Mouse (Mus musculus): Measurements from ENCODE around the gene Qrich2. TPM values are rescaled to one million over a fixed set of nuclear protein-coding genes. Genes with fewer than 3 reads are reported as not detected.

Qrich2 gene
- polyA plus RNA-seq, 1 experiment from 2014 or later, result not detected

GRCm38 (mm10) chr11:116439269-116440240 is 26.5 kb downstream of the Qrich2 start:
- no peaks in the 10 kb centered on the region for H3K27me3 ChIP-seq (replicated peaks)
- H3K4me2 ChIP-seq, result no peak overlapping the region
- H3K36me3 ChIP-seq (replicated peaks), result no peaks in the 10 kb centered on the region; the same call in 1 of the 2 replicates
- H3K4me1 ChIP-seq, result peaks cover 28% of the 10 kb centered on the region
- ATAC-seq (replicated peaks), result no peak
- no peak overlapping the region for H3K27ac ChIP-seq
- H3K9ac ChIP-seq, result no peak overlapping the region
- 89% methylated on average over 19 of the region's 19 CpGs for WGBS
- no peaks in the 10 kb centered on the region for H3K9me3 ChIP-seq
- H3K4me3 ChIP-seq, result no peak overlapping the region

DNA sequence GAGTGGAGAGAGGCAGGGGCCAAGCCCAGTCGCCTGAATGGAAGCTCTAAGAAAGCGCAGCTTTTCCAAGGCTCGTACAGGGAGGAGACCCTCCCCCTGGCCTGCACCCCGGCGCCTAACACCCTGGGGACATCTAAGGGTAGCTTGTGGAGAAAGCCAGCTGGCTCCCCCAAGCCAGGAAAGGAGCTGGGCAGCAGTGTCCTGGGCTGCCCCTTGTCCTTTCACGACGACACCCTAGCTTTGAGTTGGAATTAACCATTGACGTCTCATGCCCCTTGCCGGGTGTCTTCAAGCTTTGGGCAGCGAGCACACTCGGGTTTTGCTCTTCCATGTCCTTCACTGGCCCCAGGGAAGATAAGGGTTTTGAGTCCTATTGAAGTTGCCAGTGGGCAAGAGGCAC is 28.5 kb downstream of the Qrich2 start:
- no peak overlapping the region for H3K27ac ChIP-seq
- no peaks in the 10 kb centered on the region; the same call in 1 of the 2 replicates for H3K36me3 ChIP-seq (replicated peaks)
- peaks cover 30% of the 10 kb centered on the region for H3K4me1 ChIP-seq
- no peak overlapping the region for H3K4me2 ChIP-seq
- H3K9ac ChIP-seq, result no peak overlapping the region
- no peak overlapping the region for H3K4me3 ChIP-seq
- WGBS, result 85% methylated on average over 11 of the region's 11 CpGs
- H3K27me3 ChIP-seq (replicated peaks), result no peaks in the 10 kb centered on the region
- H3K9me3 ChIP-seq, result no peaks in the 10 kb centered on the region
- no peak for ATAC-seq (replicated peaks)

GRCm38 (mm10) chr11:116436725-116437331 is 29.2 kb downstream of the Qrich2 start:
- H3K9ac ChIP-seq, result peak overlapping the region; percentile 17; the same call in 1 of the 2 replicates
- H3K4me1 ChIP-seq, result peaks cover 30% of the 10 kb centered on the region
- peak overlapping the region; percentile 70 for H3K4me2 ChIP-seq
- H3K36me3 ChIP-seq (replicated peaks), result no peaks in the 10 kb centered on the region; the same call in 1 of the 2 replicates
- no peak overlapping the region for H3K4me3 ChIP-seq
- H3K9me3 ChIP-seq, result no peaks in the 10 kb centered on the region
- no peaks in the 10 kb centered on the region for H3K27me3 ChIP-seq (replicated peaks)
- H3K27ac ChIP-seq, result no peak overlapping the region
- 64% methylated on average over 4 of the region's 4 CpGs for WGBS
- no peak for ATAC-seq (replicated peaks)

- peaks cover 32% of the 10 kb centered on the region for H3K4me1 ChIP-seq
- peak overlapping the region; percentile 17; the same call in 1 of the 2 replicates for H3K9ac ChIP-seq
- WGBS, result 55% methylated on average over 5 of the region's 5 CpGs
- H3K36me3 ChIP-seq (replicated peaks), result no peaks in the 10 kb centered on the region; the same call in 1 of the 2 replicates
- H3K27me3 ChIP-seq (replicated peaks), result no peaks in the 10 kb centered on the region
- H3K27ac ChIP-seq, result no peak overlapping the region
- peak overlapping the region; percentile 79 for H3K4me3 ChIP-seq
- H3K4me2 ChIP-seq, result peak overlapping the region; percentile 70
- H3K9me3 ChIP-seq, result no peaks in the 10 kb centered on the region
- ATAC-seq (replicated peaks), result no peak
Observed at GRCm38 (mm10) chr11:116435992-116436724, 29.9 kb downstream of the Qrich2 start.

GRCm38 (mm10) chr11:116434967-116435752 is 30.9 kb downstream of the Qrich2 start:
- 51% methylated on average over 12 of the region's 12 CpGs for WGBS
- peak overlapping the region; percentile 91 for H3K27ac ChIP-seq
- H3K9ac ChIP-seq, result peak overlapping the region; percentile 84
- H3K4me3 ChIP-seq, result peak overlapping the region; percentile 79
- H3K9me3 ChIP-seq, result no peaks in the 10 kb centered on the region
- no peaks in the 10 kb centered on the region; the same call in 1 of the 2 replicates for H3K36me3 ChIP-seq (replicated peaks)
- no peak for ATAC-seq (replicated peaks)
- no peaks in the 10 kb centered on the region for H3K27me3 ChIP-seq (replicated peaks)
- peaks cover 33% of the 10 kb centered on the region for H3K4me1 ChIP-seq
- H3K4me2 ChIP-seq, result peak overlapping the region; percentile 70

GRCm38 (mm10) chr11:116434287-116434966 is 31.6 kb downstream of the Qrich2 start:
- Histone ChIP-seq H3K4me2 (peak overlapping the region; percentile 70), H3K27ac (peak overlapping the region; percentile 91), H3K9me3 (no peaks in the 10 kb centered on the region), H3K27me3 (replicated peaks) (no peaks in the 10 kb centered on the region), H3K36me3 (replicated peaks) (no peaks in the 10 kb centered on the region; the same call in 1 of the 2 replicates), H3K4me1 (peaks cover 33% of the 10 kb centered on the region), H3K4me3 (peak overlapping the region; percentile 79), H3K9ac (peak overlapping the region; percentile 84)
- ATAC-seq (replicated peaks), result peak; percentile 67
- WGBS, result under 1% methylated on average over 54 of the region's 67 CpGs

- Histone ChIP-seq H3K36me3 (replicated peaks) (no peaks in the 10 kb centered on the region), H3K4me1 (peaks cover 33% of the 10 kb centered on the region), H3K27ac (peak within 1 kb of the TSS; percentile 91), H3K27me3 (replicated peaks) (no peaks in the 10 kb centered on the region), H3K4me3 (peak within 1 kb of the TSS; percentile 79), H3K4me2 (peak within 1 kb of the TSS; percentile 70), H3K9me3 (no peaks in the 10 kb centered on the region), H3K9ac (peak within 1 kb of the TSS; percentile 84)
- 2% methylated on average over 60 of the region's 66 CpGs for WGBS
- ATAC-seq (replicated peaks), result peak; percentile 98
Observed at GRCm38 (mm10) chr11:116433356-116434286, 32.4 kb downstream of the Qrich2 start, which contains the start of gene Ubald2. TSS of gene Ubald2 (plus strand) at chr11:116434094.

- H3K9ac ChIP-seq, result no peak overlapping the region
- 0 out of 2 replicates have a peak overlapping the region, but pooled peaks have one; percentile 29 for H3K4me2 ChIP-seq
- peaks cover 33% of the 10 kb centered on the region for H3K4me1 ChIP-seq
- no peak for ATAC-seq (replicated peaks)
- no peak overlapping the region for H3K4me3 ChIP-seq
- H3K36me3 ChIP-seq (replicated peaks), result no peaks in the 10 kb centered on the region
- 60% methylated on average over 8 of the region's 8 CpGs for WGBS
- H3K27me3 ChIP-seq (replicated peaks), result no peaks in the 10 kb centered on the region
- H3K9me3 ChIP-seq, result no peaks in the 10 kb centered on the region
- H3K27ac ChIP-seq, result no peak overlapping the region
Observed at GRCm38 (mm10) chr11:116432593-116433355, 33.3 kb downstream of the Qrich2 start.

- Histone ChIP-seq H3K4me2 (no peak overlapping the region), H3K4me3 (no peak overlapping the region), H3K36me3 (replicated peaks) (no peaks in the 10 kb centered on the region), H3K27ac (no peak overlapping the region), H3K4me1 (peaks cover 28% of the 10 kb centered on the region), H3K9me3 (no peaks in the 10 kb centered on the region), H3K27me3 (replicated peaks) (no peaks in the 10 kb centered on the region), H3K9ac (no peak overlapping the region)
- WGBS, result 53% methylated on average over 6 of the region's 6 CpGs
- no peak for ATAC-seq (replicated peaks)
Observed at GRCm38 (mm10) chr11:116432127-116432526, 33.9 kb downstream of the Qrich2 start.

All from midbrain, embryonic 15.5 days (tissue).